Mouse (Mus musculus): Measurements from ENCODE around the gene Mxi1. TPM values are rescaled to one million over a fixed set of nuclear protein-coding genes. Genes with fewer than 3 reads are reported as not detected.

Mxi1 gene
- total and polyA plus RNA-seq, 3 experiments, result 10.6 to 19.9 (median 18.9) TPM

GRCm38 (mm10) chr19:53273781-53274428 is 36.4 kb upstream of the Mxi1 start:
- H3K27ac ChIP-seq (ENCODE audit: insufficient read depth, low read depth), result peak overlapping the region; percentile 69
- in situ Hi-C loops (cut with MboI; ENCODE audit: low pct_ligation_motif_present, low pct_unique_long_range_greater_than_20kb, low sequenced_read_pairs), result loop anchor here (5.0 to 25.0 kb wide), 2 partner anchors 43 to 313 kb away; partner anchors contain the start of gene Nutf2-ps1

GRCm38 (mm10) chr19:53275204-53275603 is 35.1 kb upstream of the Mxi1 start:
- TF ChIP-seq E2F4 (IDR thresholded peaks at IDR 0.05; ENCODE audit: insufficient replicate concordance, low read depth, low read length) (no peak), RAD21 (IDR thresholded peaks at IDR 0.05; ENCODE audit: low read depth, low read length) (no peak)
- Histone ChIP-seq H3K27ac (ENCODE audit: insufficient read depth, low read depth) (no peak overlapping the region), H3K9ac (ENCODE audit: insufficient read depth, low read depth) (no peak overlapping the region), H3K9me3 (replicated peaks; ENCODE audit: low read length) (no peaks in the 10 kb centered on the region), H3K79me2 (replicated peaks; ENCODE audit: control insufficient read depth, extremely low read depth, insufficient read depth, poor library complexity, severe bottlenecking) (no peaks in the 10 kb centered on the region), H3K36me3 (replicated peaks in 1 of 2; ENCODE audit: control insufficient read depth in 1 of 2, insufficient read depth in 1 of 2, low read length in 1 of 2) (no peaks in the 10 kb centered on the region), H3K4me1 (ENCODE audit: control insufficient read depth in 1 of 2, insufficient read depth in 2 of 2) (peaks cover 16 to 24% of the 10 kb centered on the region in 2 experiments), H3K4me3 (replicated peaks in 1 of 3; ENCODE audit: low read depth in 2 of 3, low read length in 2 of 3, poor library complexity in 1 of 3) (no peak overlapping the region), H3K27me3 (replicated peaks) (no peaks in the 10 kb centered on the region), H3K4me2 (ENCODE audit: insufficient read depth, low read depth, poor library complexity, severe bottlenecking) (no peak overlapping the region)
- dilution Hi-C loops (cut with MboI; ENCODE audit: extremely low pct_ligation_motif_present, extremely low pct_unique_long_range_greater_than_20kb, low sequenced_read_pairs), result no loop called here
- in situ Hi-C loops (cut with MboI; ENCODE audit: low pct_ligation_motif_present, low pct_unique_long_range_greater_than_20kb, low sequenced_read_pairs), result no loop called here
- no peak for DNase-seq (ENCODE audit: extremely low read depth)

More at GRCm38 (mm10) chr19:53273781-53274428, 36.4 kb upstream of the Mxi1 start:
- peak overlapping the region; percentile 84 for H3K4me2 ChIP-seq (ENCODE audit: insufficient read depth, low read depth, poor library complexity, severe bottlenecking)
- no peaks in the 10 kb centered on the region for H3K27me3 ChIP-seq (replicated peaks)
- TF ChIP-seq JUND (conservative IDR thresholded peaks at IDR 0.05; ENCODE audit: low read depth, low read length) (no peak), BHLHE40 (IDR thresholded peaks at IDR 0.05; ENCODE audit: low read depth, low read length) (no peak; the same call in 1 of the 2 replicates), USF2 (conservative IDR thresholded peaks at IDR 0.05; ENCODE audit: low read depth, low read length) (no peak), ZMIZ1 (IDR thresholded peaks at IDR 0.05; ENCODE audit: low read depth, low read length) (no peak), POLR2AphosphoS2 (IDR thresholded peaks at IDR 0.05; ENCODE audit: low read depth, low read length) (no peak), ZC3H11A (IDR thresholded peaks at IDR 0.05; ENCODE audit: low read depth, low read length) (no peak), MYC (IDR thresholded peaks at IDR 0.05; ENCODE audit: low read depth, low read length) (peak; percentile 90), MAFK (IDR thresholded peaks at IDR 0.05; ENCODE audit: insufficient replicate concordance, low read length) (no peak; the same call in 1 of the 2 replicates), ZKSCAN1 (IDR thresholded peaks at IDR 0.05; ENCODE audit: borderline replicate concordance, low read depth, low read length) (no peak), CHD2 (IDR thresholded peaks at IDR 0.05; ENCODE audit: low read length) (no peak), USF1 (IDR thresholded peaks at IDR 0.05; ENCODE audit: low read depth, low read length) (peak; percentile 57), PAX5 (IDR thresholded peaks at IDR 0.05; ENCODE audit: low read length) (no peak), MEF2A (IDR thresholded peaks at IDR 0.05; ENCODE audit: borderline replicate concordance, low read depth, low read length) (peak; percentile 60; the same call in 1 of the 2 replicates), E2F4 (IDR thresholded peaks at IDR 0.05; ENCODE audit: insufficient replicate concordance, low read depth, low read length) (no peak), ETS1 (conservative IDR thresholded peaks at IDR 0.05; ENCODE audit: low read depth, low read length) (peak; percentile 23; the same call in 1 of the 2 replicates), POLR2A (IDR thresholded peaks at IDR 0.05; ENCODE audit: low read depth, low read length) (no peak; the same call in none of the 2 replicates), JUN (IDR thresholded peaks at IDR 0.05; ENCODE audit: insufficient read depth, low read depth, low read length) (no peak), HCFC1 (IDR thresholded peaks at IDR 0.05; ENCODE audit: low read depth, low read length) (0 out of 2 replicates have a peak, but pooled peaks have one; percentile 20), TBP (conservative IDR thresholded peaks at IDR 0.05; ENCODE audit: low read depth, low read length) (peak; percentile 21), MAZ (IDR thresholded peaks at IDR 0.05; ENCODE audit: low read depth, low read length) (no peak), CHD1 (IDR thresholded peaks at IDR 0.05; ENCODE audit: low read depth, low read length) (peak; percentile 66; the same call in 1 of the 2 replicates), GABPA (IDR thresholded peaks at IDR 0.05; ENCODE audit: insufficient replicate concordance, low read depth, low read length) (no peak), SMC3 (IDR thresholded peaks at IDR 0.05; ENCODE audit: low read depth, low read length) (no peak), ZNF384 (IDR thresholded peaks at IDR 0.05; ENCODE audit: low read depth, low read length) (peak; percentile 52), NRF1 (IDR thresholded peaks at IDR 0.05; ENCODE audit: low read depth, low read length) (no peak), MAX (IDR thresholded peaks at IDR 0.05; ENCODE audit: low read length) (peak; percentile 95), CTCF (conservative IDR thresholded peaks at IDR 0.05 in 1 of 2, IDR thresholded peaks at IDR 0.05 in 1 of 2; ENCODE audit: low read depth in 2 of 2, low read length in 2 of 2) (no peak), IRF4 (IDR thresholded peaks at IDR 0.05; ENCODE audit: low read depth, low read length) (peak; percentile 92), SIN3A (IDR thresholded peaks at IDR 0.05; ENCODE audit: low read length) (no peak; the same call in 1 of the 2 replicates), TCF12 (IDR thresholded peaks at IDR 0.05; ENCODE audit: low read depth, low read length) (peak; percentile 24; the same call in 1 of the 2 replicates), MXI1 (IDR thresholded peaks at IDR 0.05; ENCODE audit: low read depth, low read length) (peak; percentile 93), UBTF (IDR thresholded peaks at IDR 0.05; ENCODE audit: low read depth, low read length) (peak; percentile 65; the same call in 1 of the 2 replicates), NELFE (IDR thresholded peaks at IDR 0.05; ENCODE audit: low read depth, low read length) (0 out of 2 replicates have a peak, but pooled peaks have one; percentile 19), RAD21 (IDR thresholded peaks at IDR 0.05; ENCODE audit: low read depth, low read length) (no peak), EP300 (IDR thresholded peaks at IDR 0.05; ENCODE audit: low read length) (peak; percentile 63)
- peaks cover 16 to 27% of the 10 kb centered on the region in 2 experiments for H3K4me1 ChIP-seq (ENCODE audit: control insufficient read depth in 1 of 2, insufficient read depth in 2 of 2)
- H3K9ac ChIP-seq (ENCODE audit: insufficient read depth, low read depth), result peak overlapping the region; percentile 26
- H3K9me3 ChIP-seq (replicated peaks; ENCODE audit: low read length), result no peaks in the 10 kb centered on the region
- no peaks in the 10 kb centered on the region for H3K36me3 ChIP-seq (replicated peaks in 1 of 2; ENCODE audit: control insufficient read depth in 1 of 2, insufficient read depth in 1 of 2, low read length in 1 of 2)
- no peaks in the 10 kb centered on the region for H3K79me2 ChIP-seq (replicated peaks; ENCODE audit: control insufficient read depth, extremely low read depth, insufficient read depth, poor library complexity, severe bottlenecking)
- peak; percentile 48 for DNase-seq (ENCODE audit: extremely low read depth)
- peak overlapping the region; percentile 39 to 63 (median 44) for H3K4me3 ChIP-seq (replicated peaks in 1 of 3; ENCODE audit: low read depth in 2 of 3, low read length in 2 of 3, poor library complexity in 1 of 3)
- dilution Hi-C loops (cut with MboI; ENCODE audit: extremely low pct_ligation_motif_present, extremely low pct_unique_long_range_greater_than_20kb, low sequenced_read_pairs), result no loop called here

Measured in CH12.LX (cell line).